Mouse (Mus musculus): ENCODE measurements around the gene Casz1. TPM values are rescaled to one million over a fixed set of nuclear protein-coding genes. Genes with fewer than 3 reads are reported as not detected.

Casz1 gene
- total RNA-seq (2017): 3.6 to 9.8 TPM (median 7.5 TPM) in 3 replicates

DNA sequence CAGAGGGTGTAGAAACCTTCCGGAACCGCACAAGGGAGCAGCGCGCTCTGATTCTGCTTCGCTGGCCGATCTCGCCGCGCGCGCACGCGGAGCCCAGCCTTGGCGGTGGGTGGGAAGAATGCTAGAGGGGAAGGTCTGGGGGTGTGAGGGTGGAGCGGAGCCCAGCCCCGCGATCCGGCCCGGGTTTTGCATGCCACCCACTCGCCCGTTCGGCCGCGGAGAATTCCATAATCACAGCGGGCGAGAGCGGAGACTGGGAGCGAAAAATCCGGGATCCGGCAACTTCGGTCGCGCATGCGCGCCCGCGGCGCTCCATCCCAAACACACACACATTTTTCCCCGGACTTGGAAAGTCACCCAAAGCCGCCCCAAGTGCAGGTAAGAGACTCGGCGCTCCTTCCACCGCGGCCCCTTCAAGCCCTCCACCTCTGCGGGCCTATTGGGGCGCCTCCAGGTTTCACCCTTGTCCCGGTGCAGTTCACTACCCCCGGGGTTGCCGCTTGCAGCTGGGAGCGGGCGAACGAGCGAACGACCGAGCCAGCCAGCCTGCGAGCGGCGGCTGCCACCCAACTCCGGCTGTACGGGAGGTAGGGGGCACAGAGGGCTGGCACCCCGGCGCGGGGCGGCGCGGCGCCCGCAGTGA is at the start of gene Casz1:
TSS of gene Casz1 (plus strand) at position 293 of the 643 bp plus-strand sequence.
- ATAC-seq (replicated peaks; ENCODE audit: insufficient number of reproducible peaks, low FRiP score, low TSS enrichment, poor library complexity, severe bottlenecking): no peak

DNA sequence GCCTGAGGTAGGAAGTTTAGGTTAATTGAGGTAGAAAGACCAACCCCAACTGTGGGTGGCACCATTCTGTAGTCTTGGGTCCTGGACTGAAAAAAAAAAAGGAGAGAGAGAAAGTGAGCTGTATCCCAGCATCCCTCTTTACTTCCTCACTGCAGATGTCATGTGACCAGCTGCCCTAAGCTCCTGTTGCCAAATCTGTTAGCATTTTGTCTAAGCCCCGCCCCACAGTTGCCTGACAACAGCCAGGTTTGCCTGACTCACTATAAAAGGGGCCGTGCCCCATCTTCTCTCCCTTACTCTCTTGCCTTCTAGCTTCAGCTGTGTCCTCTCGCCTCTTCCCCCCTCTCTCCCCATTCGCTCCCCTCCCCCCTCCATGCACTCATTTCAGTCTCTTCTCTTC is 45.4 kb upstream of the Casz1 start:
- ATAC-seq (replicated peaks; ENCODE audit: insufficient number of reproducible peaks, low FRiP score, low TSS enrichment, poor library complexity, severe bottlenecking): no peak

DNA sequence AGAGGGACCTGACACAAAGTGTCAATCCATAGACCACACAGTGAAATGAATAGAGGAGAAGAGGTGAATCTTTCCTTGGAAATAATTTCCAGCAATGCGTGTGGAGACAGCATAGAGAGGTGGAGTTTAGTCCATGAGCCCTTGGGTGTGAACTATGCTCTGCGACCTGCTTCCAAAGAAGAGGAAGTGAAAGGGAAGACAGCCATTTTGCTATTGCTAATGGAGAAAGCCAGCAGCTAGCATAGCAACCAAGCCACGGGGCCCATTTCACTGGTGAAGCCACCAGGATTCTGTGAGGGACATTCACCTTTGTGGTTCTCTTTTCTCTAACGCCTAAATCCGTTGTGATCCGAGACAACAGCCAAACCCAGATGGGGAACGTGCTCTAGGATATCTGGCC is 44.1 kb upstream of the Casz1 start:
- no peak for ATAC-seq (replicated peaks; ENCODE audit: insufficient number of reproducible peaks, low FRiP score, low TSS enrichment, poor library complexity, severe bottlenecking)

DNA sequence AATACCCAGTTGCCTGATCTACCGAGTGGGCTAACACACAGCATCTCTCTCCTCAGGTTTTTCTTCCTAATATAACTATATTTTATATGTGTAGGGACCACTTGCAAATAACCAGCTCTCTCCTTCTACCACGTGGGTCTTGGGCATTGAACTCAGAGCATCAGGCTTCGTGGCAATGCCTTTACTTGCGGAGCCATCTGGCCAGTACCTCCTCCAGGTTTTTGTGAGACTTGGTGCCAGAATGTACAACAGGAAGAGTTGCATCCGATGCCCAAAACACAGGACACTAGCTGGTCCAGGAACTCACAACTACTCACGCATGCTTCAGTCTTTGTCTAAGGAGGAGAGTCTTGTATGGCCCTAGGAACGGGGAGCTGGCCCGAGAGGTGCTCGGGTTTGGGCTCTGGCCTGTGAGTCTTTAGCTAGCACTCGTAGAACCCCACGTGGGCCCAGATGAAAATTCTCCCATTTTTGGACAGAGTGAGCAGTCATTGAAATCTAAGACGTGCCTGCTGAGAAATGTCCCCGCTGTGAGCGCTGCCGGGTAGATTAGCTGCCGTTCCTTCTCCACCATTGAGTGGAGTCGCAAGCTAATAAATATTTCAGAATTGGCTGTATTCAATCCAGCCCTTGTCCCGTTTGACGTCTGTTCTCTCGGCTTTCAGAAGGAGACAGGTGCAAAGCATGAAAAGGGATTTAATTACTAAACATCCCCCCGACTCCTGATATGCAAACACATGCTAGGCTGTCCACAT is 38.0 kb upstream of the Casz1 start:
- no peak for ATAC-seq (replicated peaks; ENCODE audit: insufficient number of reproducible peaks, low FRiP score, low TSS enrichment, poor library complexity, severe bottlenecking)

DNA sequence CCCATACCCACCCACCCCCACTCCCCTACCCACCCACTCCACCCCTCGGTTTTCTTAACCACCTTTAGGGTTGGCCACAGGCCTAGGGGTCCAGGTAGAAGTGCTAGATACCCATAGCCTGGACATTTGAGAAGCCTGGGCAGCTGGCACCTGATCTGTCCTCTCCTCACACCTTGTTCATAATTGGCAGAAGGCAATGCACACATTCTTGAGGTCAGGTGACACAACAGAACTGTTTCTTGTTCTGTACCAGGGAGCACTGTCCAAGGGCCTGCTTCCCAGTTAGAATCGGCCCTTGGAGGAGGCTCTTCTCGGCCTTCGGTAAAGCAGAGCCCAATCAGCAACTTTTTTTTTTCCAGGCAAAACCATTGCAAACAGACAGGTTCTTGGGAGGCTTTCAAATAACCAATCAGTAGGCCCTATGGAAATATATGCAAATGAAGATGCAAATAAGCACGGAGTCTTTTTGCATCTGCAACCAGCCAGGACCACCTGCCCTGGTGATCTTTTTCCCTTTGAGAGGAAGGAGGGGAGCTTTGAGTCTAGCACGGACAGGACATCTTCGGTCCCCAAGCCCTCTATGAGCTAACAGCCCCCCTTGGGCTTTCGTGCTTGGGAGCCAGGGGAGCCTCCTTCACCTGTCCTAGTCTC is 36.4 kb upstream of the Casz1 start:
- ATAC-seq (replicated peaks; ENCODE audit: insufficient number of reproducible peaks, low FRiP score, low TSS enrichment, poor library complexity, severe bottlenecking): no peak

DNA sequence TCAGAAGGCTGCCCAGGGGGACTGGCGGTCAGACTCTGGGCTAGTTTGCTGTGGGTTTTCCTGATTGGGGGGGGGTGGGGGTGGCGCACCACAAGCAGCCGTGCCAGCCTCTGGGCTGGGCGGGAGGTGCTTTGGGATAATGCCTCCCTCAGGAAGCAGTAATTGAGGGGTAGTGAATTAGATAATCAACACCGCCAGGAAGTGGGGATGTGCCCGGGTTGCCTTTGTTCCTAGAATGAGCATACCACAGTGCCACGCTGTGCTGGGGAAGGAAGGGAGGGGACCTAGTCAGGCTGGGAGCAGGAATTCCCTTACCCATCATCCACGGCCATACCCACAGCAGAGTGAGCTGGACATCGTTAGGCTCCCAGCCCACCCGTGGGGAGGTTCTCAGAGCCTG is 35.6 kb upstream of the Casz1 start:
- no peak for ATAC-seq (replicated peaks; ENCODE audit: insufficient number of reproducible peaks, low FRiP score, low TSS enrichment, poor library complexity, severe bottlenecking)

DNA sequence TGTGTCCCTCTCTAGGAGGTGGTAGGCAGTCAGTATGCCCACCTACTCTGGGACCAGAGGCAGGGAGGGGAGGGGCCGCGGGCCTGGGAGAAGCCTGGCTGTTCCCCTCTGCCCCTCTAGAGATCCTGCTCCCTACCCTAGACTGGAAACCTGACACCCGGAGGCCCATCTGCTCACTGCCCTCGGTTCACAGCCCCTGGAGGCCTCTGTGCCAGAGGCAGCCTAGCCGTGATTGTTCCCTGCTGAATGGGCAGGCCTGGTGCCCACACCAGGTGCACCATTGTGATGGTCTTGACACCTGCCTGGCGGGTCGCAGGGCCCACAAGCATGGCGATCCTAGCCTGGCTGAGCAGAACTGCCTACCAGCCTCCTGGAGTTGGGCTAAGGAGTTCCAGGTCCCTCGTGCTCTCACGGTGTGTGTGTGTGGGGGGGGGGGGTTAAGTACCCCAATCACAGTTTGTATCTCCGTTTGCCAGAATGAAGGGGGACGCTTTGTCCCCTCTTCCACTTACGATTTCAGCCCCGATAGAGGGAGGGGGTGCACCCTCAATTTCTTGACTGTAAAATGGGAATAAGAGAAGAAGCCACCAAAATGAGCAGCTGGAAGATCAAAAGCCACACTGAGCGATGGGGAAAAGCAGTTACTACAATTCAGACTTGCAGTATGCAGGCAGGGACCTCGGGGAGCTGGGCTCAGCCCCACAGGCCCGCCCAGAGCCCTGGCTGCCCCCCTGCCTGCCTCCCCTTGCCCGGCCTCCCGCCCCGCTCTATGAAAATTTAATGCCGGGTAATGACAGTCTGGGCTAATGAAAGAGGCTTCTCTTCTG is 33.4 kb upstream of the Casz1 start:
- no peak for ATAC-seq (replicated peaks; ENCODE audit: insufficient number of reproducible peaks, low FRiP score, low TSS enrichment, poor library complexity, severe bottlenecking)

DNA sequence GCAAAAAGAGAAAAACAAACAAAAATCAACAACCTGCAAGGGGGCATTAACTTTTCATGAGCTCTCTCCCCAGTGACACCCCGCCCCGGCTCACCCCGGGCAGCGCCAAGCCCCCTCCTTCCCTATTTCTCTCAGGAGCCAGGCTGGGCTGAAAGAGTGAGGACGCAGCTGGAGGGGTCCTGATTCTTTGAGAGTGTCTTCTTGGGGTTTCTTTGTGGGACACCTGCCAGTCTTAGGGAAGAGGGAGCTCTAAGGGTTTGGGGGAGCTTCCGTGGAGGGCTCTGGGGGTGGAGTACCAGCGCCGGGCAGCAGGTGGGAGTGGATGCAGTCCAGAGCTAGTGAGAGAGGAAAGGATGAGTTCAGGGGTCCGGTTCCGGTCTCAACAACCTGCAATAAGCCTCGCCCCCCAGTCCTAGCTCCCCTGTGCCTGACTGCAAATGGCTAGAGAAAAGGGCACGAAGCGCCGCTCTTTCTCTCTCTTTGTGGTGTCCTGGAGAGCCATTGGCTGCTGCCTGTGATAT is 32.8 kb upstream of the Casz1 start:
- no peak for ATAC-seq (replicated peaks; ENCODE audit: insufficient number of reproducible peaks, low FRiP score, low TSS enrichment, poor library complexity, severe bottlenecking)

DNA sequence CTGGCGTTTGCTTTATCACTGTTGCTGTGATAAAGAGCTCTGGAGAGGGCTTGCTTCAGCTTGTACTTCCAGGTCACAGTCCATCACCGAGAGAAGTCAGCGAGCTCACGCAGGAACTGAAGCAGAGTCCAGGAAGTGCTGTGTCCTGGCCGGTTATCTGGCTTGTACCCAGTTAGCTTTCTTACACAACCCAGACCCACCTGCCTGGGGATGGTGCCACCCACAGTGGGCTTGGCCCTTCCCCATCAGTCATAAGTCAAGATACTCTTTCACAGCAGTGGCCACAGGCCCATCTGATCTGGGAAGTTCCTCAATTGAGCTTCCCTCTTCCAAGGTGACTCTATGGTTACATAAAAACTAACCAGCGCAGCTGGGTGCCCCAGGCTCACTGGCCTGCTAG is 31.6 kb upstream of the Casz1 start:
- no peak for ATAC-seq (replicated peaks; ENCODE audit: insufficient number of reproducible peaks, low FRiP score, low TSS enrichment, poor library complexity, severe bottlenecking)

DNA sequence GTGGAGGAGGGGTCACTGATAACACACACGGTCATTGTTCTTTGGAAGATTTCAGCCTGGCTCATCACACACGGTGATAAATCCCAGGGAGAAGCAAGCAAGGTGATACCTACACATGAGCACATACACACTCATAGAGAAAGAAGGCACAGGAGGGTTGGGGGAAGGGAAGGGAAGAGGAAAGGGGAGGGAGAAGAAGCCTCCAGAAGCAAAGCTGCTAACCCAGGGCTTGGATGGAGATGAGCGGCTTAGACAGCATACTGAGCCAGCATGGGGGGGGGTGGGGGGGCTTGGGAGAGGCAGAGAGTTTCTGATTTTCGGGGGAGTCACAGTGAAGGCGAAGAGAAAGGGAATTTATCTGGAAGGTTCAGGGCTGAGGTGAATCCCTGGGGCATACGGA is 30.2 kb upstream of the Casz1 start:
- ATAC-seq (replicated peaks; ENCODE audit: insufficient number of reproducible peaks, low FRiP score, low TSS enrichment, poor library complexity, severe bottlenecking): no peak

DNA sequence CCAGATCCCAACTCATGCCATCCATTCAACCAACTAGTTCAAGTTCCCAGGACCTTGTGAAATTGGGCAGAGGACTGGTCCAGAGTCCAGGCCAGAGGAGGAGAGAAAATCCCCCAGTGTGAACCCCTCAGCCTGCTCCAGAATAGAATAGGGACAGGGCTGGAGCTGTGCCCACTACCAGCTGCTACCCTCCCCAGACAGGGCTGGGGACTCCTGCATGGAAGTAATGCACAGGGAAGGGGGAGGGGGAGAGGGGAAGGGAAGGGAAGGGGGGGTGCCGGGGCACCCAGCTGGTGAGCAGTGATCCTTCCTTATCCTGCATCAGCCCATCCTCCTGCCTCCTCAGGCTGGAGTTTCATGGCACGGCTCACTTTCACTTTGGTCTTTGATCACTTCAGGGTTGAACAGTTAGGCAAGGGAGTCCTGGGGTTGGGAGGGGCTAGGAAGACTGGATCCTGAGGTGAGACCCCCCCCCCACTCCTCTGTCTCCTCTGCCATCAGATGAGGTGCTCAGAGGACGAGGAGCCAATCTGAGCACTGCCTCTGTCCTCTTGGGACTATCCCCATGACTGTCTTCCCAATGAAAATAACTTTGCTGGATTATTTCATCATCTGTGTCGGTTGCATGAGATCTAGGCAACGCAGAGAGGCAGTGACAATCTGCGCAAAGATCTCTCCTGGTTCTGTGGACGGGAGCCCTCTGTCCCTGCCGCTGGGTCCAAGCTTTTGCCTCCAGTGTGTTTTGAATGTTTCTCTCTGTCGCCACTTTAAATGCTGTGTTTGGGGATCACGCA is 28.6 kb upstream of the Casz1 start:
- ATAC-seq (replicated peaks; ENCODE audit: insufficient number of reproducible peaks, low FRiP score, low TSS enrichment, poor library complexity, severe bottlenecking): no peak

DNA sequence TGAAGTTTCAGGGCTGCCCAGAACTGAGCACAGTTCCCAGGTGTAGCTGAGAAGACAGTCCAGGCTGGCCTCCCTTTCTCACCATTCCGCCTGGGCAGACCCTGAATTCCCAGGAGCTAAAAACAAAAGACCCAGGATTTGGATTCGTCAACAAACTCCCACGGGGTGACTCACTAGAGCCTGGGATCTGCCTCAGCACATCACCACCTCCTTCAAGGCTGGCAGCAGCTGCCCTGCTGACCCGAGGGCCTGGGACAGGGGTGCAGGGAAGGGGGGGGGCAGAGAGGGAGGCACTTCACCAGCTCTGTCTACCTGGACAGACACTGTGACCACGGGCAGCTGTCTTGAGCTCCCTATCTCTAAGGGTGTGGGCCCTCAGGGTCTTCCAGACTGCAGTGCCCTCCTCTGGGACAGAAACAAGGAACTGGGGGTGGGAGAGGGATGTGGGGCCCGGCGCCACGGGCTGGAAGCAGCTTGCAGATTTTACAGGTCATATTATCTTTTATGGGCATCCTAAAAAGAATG is 24.1 kb upstream of the Casz1 start:
- ATAC-seq (replicated peaks; ENCODE audit: insufficient number of reproducible peaks, low FRiP score, low TSS enrichment, poor library complexity, severe bottlenecking): no peak

DNA sequence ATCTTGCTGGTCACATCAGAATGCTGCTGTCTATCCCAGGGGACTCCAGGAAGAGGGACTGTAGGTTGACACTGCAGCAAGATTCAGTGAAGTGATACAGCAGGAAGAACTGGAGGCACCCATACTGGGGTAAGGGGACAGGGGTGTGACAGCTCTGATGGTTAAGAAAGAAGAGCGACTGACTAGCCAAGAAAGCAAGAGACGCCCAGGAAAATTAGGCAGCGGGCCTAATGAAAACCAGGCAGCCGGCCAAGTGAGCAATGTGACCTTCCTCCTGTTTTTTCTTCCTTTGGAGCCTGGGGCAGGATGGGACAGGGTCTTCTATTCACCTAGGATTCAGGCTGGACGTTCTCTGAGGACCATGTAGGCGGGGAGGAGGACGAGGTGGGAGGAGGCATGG is 22.7 kb upstream of the Casz1 start:
- ATAC-seq (replicated peaks; ENCODE audit: insufficient number of reproducible peaks, low FRiP score, low TSS enrichment, poor library complexity, severe bottlenecking): no peak

DNA sequence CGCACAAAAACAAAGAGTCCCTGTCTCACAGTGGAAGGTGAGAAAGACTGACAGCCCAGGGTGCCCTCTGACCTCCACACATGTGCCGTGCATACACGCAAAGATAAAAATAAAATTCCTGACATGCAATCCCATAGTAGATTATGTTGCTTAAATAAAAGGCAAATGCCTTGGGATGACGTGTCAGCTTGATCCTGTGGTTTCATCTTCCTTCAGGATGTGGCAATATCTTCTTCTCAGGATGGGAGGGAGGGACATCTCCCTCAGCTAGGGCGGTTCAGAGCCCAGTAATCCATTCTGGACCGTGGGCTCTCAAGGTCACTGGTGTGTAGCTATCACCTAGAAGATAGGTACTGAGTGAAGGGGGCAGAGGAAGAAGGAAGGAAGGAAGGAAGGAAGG is 21.3 kb upstream of the Casz1 start:
- ATAC-seq (replicated peaks; ENCODE audit: insufficient number of reproducible peaks, low FRiP score, low TSS enrichment, poor library complexity, severe bottlenecking): no peak

DNA sequence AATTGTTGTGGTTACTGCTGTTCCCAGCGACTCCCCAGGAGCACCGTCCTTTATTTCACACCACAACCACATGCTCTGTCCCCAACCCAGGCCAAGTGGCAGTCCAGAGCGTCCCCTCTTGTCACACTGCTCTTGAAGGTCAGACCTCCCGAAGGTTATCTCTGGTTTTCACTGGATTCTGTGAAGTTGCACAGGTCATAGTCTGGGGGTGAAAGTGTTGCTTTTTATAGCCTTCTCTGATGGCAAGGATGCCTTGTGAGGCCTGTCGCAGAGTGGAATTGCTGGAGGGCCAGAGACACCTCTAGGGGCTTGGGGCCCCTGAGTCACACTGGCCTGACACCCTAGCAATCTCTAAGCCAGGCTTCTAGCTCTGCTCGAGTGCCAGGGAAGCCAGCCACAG is 20.5 kb upstream of the Casz1 start:
- no peak for ATAC-seq (replicated peaks; ENCODE audit: insufficient number of reproducible peaks, low FRiP score, low TSS enrichment, poor library complexity, severe bottlenecking)

DNA sequence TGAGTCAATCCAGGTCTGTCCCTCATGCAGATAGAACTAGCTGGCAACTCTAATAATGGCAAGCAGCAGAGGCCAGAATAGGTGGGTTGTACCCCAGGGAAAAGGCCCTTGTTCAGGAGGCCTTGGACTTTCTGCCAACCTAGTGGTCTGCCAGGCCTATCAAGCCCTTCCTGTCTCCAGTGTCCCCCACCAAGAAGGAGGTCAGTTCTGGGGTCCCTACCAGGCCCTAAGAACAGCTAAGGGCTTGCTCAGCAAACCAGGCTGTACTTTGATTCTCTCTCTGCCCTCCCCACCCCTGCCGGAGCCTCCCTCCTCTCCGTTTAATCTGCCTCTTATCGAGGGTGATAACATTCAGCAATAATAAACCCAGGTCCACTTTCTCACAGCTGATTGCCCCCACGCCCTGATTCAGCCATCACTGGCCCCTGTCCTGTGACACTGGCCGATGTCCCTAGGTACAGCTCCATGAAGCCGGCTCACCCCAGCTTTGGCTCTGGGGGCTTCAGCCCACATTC is 19.1 kb upstream of the Casz1 start:
- no peak for ATAC-seq (replicated peaks; ENCODE audit: insufficient number of reproducible peaks, low FRiP score, low TSS enrichment, poor library complexity, severe bottlenecking)

DNA sequence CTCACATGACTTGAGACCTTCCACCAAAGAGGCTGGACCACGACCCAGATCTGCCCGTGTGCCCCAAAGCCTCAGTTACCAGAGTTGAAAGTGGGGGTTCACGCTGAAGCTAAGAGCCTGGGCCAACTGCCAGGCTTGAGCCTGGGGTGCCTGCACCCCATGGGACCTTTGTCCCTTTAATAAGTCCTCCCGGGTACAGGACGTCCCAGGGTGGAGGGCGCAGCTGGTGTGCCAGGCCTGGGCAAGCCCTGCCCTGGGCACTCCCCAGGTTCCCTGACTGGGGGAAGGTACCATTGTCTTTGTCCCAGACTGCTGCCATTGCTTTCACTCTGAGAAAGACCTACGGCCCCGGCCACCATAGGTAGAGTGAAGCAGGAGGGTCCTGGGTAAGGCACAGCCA is 18.2 kb upstream of the Casz1 start:
- no peak for ATAC-seq (replicated peaks; ENCODE audit: insufficient number of reproducible peaks, low FRiP score, low TSS enrichment, poor library complexity, severe bottlenecking)

DNA sequence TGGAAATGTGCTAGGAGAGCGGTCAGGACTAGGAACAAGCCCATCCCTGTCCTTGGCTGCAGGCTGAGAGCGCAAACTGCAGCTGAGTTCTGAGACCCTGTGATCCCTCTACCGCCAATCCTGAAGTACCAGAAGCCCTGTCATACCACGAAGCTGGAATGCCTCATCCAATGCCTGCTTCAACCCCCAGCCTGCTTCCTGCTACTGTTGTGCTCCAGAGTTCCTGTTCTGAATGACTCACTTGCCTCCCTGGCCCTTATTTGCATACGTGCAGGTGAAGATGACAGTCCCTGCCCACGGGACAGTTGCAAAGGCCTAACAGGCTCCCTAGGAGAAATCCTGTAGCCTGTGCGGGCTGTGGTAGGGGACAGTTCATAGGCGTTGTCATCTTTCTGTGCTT is 13.3 kb upstream of the Casz1 start:
- no peak for ATAC-seq (replicated peaks; ENCODE audit: insufficient number of reproducible peaks, low FRiP score, low TSS enrichment, poor library complexity, severe bottlenecking)
